Mouse (Mus musculus): ENCODE results near the gene Ramp3.
"Not testable (repeated sequence)": the region's sequence is repeated elsewhere in the genome, so short reads cannot be mapped to it uniquely, and the experiment has no call there.

Ramp3 gene

DNA sequence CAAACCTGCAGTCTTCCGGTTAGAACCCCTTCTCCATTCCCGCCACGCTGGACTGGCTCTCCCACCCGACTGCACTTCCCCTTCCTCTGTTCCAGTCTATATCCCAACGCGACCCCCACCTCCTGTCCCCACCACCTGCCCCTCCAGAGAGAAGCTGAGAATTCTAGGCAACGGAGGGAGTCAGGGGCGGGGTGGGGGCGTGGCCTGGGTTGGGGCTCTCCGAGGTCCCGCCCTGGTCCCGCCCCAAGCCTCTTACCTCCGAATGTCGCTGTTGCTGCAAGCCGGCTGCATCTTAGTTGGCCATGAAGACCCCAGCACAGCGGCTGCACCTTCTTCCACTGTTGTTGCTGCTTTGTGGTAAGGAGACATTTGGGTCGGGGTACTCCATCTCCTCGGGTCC is at the start of gene Ramp3:
Gene Ramp3 (plus strand): TSS at position 251 of the 400 bp plus-strand sequence.
- DNase-seq: no peak

DNA sequence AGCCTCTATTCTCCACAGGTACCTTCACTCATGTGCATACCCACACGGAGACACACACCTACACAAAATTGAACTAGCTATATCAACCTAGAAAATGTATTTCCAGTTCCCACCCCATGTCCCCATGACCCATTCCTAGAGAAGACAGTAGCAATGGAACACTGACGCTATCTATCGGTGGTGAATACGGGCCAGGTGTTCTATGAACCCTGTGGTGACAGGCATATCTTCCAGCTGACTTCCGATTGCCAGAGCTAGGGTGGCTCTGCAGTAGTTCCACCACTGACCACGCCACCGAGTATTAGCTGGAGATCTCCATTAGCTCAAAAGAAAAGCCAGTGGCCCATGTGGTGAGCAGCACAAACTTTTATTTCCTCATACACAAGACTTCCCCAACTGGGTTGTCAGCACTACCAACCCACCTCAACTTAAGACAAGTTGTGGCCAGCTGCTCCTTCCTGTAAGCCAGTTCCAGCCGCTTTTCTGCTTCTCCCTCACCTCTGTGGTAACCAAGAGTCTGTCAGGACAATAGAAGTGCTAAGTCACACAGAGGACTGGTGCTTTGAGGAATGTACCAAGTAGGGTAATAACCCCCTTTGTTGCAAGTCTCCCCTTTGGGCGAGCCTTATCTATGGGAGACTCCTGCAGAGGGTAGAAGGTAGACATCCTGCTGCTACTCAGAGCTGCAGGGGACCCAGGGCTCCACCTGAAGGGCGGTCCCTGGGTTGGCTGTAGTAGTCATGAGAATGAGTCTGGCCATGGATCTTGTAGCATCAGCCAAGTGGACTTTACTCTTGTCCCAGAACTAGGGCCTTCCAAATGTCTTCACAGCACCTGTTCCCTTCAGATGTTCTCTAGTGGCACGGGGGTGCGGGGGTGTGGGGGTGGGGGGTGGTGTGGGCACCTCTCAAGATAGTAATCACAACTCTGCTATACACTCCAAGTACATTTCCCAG is 42.8 kb upstream of the Ramp3 start:
- no peak for DNase-seq

DNA sequence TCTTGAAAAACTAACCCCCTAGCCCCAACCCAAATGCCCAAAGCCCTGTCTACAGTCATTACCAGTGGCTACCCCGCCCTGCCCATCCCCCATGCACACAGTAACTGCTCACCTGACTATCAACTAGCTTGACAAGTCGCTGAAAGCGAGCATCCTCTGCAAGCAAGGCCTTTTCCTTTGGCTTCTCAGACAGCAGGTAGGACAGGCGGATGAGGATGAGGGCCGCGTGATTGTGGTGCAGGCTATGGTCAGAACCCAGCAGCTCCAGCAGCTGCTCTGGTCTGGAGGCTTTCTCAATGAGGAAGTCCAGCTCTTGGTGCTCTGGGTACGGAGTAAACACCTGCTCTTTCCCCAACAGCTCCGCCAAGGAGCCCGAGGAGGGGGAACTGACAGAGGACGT is 34.6 kb upstream of the Ramp3 start:
- DNase-seq: no peak

DNA sequence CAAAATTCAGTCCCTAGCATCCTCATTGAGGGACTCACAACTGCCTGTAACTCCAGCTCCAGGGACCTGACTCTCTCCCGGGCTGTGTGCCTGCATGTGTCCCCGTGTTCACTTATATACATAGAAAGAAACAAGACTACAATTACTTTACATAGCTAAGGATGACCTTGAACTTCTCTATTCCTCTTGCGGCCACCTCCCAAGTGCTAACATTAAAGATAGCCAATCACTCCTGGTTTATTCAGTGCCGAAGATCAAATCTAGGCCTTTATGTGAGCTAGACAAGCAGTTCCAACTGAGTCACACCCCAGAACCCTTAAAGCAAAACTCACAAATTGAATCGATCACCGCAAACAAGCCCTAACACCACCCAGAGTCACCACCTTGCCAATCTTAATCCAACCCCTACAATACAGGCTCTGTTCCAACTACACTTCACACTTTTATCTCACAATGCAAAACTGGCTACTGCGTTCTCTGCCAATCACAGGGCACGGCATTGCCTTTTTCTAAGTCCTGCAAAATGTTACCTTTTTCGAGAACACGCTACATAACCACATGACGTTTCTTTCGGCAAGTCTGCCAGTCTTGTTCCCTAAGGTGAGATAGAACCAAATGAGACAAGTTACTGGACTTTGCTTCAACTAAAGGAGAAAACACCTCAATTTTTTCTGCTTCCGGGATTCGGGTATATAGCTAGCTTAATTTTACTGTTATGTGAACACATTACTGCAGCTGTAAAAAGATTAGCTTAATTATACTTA is 33.5 kb upstream of the Ramp3 start:
- no peak for DNase-seq

DNA sequence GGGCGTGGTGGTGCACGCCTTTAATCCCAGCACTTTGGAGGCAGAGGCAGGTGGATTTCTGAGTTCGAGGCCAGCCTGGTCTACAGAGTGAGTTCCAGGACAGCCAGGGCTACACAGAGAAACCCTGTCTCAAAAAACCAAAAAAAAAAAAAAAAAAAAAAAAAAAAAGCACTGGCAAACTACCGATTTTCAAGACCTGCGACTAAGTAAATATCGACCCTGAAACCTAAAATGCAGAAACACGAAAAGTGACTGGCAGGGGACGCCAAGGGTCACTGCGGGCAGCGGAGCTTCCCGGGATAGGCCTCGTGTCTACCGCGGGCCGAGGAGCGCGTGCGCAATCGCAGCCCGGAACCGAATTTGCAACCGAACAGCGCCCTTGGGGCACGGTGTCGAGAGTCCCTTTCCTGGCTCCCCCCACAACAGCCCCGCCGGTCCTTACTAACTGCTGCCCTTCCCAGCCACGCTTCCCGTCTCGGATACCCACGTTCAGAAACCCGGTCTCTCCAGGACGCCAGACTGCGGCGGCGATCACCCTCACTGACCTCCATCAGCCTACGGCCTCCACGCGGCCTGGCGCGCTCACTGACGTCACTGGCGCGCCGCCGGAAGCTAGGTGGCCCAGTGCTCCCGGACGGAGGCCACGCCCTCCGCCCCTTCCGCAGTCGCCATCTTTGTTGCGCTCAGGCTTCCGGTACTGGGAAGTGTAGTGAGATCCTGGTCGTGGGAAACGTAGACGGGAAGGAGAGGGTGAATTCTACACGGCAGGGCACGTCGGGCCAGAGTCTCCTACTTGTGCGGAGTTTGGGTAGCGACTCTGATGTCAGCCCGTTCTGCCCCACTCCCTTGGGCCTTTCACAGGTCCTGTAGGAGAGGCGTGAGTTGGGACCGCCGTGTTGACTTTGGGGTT is 32.6 kb upstream of the Ramp3 start, which contains the start of gene Tbrg4:
Gene Tbrg4 (minus strand): TSS at position 590 of the 910 bp plus-strand sequence.
- DNase-seq: peak; percentile 90

DNA sequence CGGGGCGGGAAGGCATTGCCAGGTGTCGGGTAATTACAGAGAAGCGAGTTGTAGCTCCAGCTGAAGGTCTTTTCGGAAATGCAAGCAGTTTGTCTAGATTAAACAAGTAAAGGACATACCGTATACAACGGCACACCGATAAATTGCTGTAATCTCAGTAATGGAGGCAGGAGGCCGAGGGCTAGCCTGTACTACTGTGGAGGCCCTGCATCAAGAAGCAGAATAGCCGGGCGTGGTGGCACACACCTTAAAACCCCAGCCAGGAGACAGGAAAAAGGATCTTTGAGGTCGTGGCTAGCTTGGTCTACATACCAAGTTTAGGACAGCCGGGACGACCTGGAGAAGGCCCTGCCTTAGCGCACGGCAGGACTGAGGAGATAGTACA is 31.9 kb upstream of the Ramp3 start:
- no peak for DNase-seq

DNA sequence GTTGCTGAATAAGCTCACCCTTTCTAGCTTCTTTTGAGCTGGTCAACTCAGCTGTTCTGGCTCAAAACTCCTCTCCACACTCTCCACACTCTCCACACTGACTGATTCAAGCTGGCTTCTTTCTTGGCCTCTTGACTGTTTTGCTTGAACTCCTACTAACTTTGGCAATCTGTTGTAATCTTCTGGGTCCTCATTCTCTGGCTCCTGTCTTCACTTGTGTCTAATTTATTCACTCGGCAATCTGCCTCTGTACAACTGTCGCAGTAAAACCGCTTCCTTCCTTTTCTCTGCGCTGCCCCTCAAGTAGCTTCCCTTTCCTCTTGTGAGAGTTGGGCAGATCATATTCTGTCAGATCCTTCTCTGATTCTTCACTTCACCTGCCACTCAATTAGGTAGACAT is 30.6 kb upstream of the Ramp3 start:
- no peak for DNase-seq

DNA sequence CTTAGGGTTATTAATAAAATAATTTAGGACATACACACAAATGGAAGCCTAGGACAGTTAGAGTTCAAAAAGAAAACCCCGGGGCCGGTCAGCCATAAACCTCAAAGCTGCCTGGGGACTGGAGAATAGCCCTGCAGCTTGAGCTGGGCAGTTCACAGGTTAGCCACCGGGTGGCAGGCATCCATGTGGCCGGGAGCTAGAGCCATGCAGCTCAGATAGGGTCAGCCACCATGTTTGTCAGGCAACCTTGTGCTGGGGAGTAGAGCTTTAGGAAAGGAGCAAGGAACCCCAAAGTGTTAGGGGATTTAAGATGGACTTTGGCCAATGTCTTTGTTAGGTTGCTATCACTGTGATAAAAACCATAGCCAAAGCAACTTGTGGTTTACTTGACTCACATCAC is 29.8 kb upstream of the Ramp3 start:
- peak; percentile 51 for DNase-seq

DNA sequence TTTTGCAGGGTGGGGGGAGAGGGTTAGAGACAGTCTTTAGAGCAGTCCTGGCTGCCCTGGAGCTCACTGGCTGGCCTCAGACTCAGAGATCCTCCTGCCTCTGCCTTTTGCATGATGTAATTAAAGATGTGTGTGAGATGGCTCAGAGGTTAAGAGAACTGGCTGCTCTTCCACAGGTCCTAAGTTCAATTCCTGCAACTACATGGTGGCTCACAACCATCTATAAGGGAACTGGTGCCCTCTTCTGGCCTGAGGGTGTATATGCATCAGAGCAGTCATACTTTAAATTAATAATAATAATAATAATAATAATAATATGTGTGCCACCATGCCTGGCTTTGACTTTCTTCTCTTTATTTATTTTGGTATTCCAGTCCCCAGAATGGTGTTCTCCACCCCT is 28.7 kb upstream of the Ramp3 start:
- DNase-seq: no peak

DNA sequence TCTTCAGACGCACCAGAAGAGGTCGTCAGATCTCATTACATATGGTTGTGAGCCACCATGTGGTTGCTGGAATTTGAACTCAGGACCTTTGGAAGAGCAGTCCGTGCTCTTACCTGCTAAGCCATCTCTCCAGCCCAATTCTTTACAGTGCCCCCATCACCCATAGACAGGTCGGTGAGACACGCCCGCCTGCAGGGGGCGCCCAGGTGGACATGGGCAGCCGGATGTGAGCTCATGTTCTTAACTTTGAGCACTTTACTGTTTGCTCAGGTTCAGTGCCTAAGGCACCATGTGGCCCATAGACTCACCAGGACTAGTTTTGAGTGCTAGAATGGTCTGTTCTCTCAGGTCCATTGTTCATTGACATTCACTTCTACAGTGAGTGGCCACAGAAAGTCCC is 22.2 kb upstream of the Ramp3 start:
- DNase-seq: no peak

DNA sequence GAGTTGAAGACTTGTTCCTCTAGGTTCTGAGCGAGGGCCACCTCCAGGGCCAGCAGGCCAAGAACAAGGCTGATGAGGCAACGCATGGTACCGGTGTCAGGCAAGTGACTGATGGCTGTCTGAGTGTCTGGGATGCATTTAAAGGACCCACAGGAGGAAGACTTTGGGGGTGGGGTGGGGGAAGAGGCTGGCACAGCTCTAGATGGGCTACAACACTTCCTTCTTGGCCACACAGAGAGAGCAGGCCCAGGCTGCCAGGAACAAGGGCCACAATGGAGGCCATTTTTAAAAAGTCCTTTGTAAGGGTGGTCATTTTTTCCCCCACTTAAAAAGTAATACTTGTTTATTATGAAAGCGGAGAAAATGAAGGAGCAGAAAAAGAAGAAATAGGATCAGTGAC is 19.8 kb upstream of the Ramp3 start, which contains the start of gene Wap:
Gene Wap (minus strand): TSS at position 101 of the 400 bp plus-strand sequence.
- DNase-seq: no peak

DNA sequence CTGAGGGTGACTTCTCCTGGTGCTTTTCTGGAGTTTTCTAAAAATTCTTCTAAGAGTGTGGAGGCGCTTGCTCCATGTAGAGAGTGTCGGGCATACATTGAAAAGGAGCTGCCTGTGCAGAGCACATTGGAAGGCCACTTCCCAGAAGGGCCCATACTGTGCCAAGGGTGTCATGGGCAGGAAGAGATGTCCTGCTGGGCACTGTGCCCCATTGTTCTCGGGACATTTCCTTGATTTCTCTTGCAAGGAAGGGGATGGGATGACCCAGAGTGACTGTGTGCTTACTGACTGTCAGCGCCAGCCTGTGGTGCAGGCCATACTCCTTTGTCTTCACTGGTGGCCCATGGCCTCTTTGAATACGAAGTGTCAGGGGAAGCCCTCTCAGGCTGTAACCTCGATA is 19.2 kb upstream of the Ramp3 start:
- DNase-seq: no peak

DNA sequence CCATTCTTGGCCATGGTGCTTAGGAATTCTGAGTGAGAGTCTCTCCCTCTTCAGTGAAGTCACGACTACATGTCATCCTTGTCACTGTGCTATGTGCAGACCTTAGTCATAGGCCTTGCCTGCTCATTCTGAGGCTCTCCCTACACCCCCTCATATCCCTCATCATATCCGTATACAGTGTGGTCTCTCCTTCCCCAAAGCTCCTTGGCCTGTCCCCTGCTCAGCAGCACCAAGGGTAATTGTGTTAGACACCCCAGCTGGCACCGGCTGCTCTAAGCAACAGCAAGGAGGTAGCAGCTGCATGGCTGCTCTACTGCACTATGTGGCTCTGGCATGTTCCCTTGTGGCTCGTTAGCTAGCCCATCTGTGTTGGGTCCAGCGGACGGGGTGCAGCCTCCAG is 13.8 kb upstream of the Ramp3 start:
- no peak for DNase-seq

DNA sequence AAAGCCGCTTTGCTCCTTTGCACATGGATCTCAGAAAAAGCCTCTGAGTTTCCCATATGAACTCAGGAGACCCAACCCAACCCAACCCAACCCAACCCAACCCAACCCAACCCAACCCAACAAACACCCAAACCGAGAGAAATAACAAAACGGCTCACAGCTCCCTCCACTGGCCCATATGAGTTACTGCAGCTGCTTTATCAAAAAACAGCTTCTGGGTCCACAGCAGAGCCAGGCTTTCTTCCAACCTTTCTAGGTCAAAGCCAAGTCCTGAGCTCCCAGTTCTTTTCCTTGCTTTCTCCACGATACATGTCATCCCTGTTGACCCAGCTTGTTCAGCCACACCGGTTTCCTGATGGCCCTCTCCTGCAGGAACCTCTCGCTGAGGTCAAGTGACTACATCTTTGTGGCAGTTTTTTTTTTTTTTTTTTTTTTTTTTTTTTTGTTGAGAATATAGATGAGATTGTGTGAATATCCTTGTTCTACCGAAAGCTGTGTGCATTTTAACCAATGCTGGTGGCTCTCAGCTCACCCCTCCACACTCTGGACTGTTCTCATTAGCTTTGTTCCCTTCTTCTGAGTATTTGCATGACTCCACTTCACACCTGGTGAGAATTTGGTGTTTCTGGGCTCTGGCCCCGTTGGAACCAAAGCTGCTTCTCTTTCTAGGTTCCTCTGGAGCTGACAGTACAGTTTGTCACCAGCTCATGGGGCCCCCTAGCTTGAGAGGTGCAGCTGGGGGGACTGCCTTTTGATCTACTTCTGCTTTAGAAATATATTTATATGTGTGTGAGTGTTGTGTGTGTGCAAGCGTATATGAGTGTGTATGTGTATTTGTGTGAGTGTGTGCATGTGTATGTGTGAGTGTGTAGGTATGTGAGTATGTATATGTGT is 10.2 kb upstream of the Ramp3 start:
- no peak for DNase-seq

DNA sequence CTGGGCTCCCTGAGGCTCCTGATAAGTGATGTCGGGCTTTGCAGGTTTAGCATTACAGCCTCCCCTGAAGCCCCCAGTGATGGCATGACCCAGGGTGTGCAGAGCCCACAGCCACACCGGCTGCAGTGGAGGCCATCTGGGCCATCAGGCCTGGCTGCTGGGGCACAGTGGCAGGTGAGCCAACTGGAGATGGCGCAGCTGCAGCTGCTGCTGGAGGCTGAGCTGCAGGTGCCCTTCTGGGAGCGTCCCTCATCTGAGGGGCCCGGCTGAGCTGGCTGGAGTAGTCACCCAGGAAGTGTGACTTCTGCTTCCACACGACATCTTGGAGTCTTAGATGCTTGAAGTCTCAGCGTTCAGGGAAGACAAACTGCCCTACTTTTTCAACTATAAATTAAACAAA is 7.8 kb upstream of the Ramp3 start:
- DNase-seq: no peak

DNA sequence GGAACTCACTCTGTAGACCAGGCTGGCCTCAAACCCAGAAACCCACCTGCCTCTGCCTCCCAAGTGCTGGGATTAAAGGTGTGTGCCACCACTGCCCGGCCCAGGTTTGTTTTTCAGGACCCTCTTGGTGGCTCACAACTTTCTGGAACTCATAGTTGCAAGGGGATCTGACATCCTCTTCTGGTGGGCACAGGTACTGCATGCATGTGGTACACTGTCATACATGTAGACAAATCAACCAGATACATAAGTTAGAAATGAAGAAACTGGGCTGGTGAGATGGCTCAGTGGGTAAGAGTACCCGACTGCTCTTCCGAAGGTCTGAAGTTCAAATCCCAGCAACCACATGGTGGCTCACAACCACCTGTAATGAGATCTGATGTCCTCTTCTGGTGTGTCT is 5.3 kb upstream of the Ramp3 start:
- DNase-seq: not testable (repeated sequence)

DNA sequence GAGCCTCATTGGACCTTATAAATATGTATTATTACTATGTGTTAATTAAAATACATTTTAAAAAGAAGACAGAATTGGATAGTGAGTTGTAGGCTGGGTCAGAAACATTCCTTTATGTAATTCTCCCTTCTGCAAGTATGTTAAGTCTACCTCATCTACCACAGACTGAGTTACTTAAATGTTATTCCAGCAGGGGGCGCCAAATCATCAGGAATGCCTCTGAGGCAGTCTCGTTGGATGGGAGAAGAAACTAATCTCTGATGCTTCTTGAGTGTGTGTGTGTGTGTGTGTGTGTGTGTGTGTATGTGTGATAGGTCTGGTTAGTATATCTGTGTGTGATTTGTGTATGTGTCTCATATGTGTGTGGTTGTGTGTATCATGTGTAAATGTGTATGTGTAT is 3.4 kb upstream of the Ramp3 start:
- DNase-seq: peak; percentile 96

DNA sequence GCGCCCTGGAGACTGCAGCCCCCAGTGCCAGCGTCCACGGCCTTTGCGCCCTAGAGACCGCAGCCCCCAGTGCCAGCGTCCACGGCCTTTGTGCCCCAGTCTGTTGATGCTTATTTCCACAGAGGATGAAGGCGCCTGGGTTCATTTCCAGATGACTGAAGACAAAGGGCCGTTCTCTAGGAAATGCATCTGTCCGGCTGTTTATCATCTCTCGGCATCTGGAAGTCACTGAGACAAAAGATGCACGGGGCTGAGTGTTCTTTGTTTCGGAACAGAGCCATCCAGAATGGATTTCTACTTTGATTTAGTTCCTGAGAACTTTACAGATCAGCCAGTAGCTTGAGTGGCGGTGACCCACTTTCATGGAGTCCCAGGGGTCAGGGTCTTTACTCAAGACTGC is 2.9 kb downstream of the Ramp3 start:
- no peak for DNase-seq

DNA sequence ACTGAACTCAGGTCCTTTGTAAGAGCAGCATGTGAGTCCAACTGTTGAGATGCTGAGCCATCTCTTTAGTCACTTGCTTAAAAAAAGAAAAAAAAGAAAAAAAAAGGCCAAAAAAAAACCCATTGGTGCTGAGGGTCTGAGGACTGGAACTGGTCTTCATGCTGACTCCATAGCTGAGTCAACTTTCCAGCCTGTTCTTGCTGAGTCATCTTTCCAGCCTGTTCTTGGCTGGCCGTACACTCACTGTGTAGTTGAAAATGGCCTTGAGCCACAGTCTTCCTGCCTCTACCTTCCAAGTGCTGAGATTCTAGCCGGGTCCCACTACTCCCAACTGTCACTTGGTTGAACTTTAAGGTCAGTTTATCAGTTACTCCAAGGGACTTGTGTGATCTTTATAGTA is 8.3 kb downstream of the Ramp3 start:
- no peak for DNase-seq

DNA sequence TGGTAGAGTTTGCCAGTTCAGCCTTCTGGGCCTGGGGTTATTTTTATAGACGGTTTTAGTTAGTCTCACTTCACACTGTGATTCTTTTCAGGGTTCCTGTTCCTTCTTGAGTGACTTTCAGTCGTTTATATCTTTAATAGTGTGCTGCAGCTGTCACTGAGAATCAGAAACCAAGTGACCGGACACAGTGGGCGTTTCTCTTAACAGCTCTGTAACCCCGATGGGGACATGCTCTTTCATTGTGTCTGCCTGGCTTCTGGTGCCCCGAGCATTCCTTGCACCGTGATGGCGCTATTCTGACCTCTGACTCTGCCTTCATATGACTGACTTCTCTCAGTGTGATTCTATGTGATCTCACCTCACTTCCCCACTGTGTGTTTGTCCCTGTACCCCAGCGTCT is 10.7 kb downstream of the Ramp3 start:
- DNase-seq: no peak

DNA sequence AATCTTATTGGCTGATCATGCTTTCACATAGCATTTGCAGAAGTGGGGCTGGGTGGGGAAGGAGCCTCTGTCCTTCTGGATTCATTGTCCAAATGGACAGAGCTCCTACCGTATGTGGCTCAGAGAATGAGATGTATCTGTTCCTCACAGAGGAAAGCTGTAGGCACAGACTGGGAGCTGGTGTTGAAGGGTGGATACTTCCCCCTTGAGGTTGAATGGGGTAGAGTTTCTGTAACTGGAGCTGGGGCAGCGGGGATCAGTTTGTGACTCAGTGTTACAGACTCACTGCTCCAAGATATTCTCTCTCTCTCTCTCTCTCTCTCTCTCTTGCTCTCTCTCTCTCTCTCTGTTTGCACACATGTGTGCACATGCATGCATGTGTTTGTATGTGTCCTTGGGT is 11.7 kb downstream of the Ramp3 start:
- DNase-seq: no peak

DNA sequence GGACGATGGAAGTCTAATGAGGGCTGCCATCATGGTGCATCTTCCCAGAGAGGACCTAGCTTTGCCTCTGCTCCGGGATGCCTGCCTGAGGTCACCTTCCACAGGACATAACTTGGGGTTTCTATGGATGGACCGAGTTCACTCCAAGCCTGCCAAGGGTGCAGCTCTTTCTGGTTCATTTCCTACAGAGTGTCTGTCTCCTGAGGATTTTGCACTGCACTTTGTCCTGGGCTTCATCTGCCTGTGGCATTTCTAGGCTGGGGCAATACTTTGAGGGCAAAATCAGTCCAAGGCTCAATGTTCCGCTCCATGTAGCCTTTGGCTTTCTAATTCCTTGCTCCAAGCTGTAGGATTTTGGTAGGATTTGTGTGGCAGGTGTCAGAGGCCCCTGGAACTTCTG is 12.5 kb downstream of the Ramp3 start:
- no peak for DNase-seq

Measured in right cerebral cortex, postnatal 14 days (tissue).